Mouse (Mus musculus): ENCODE measurements at regions not wholly inside any gene's neighbourhood (a gene's known extent, or its start where the extent isn't known, plus 50 kb on each side); places are given as distances from the start of the nearest gene placed in this dataset.

GRCm38 (mm10) chr13:60084290-60084689 lies 92.9 kb downstream of the Gas1 start:
- H3K27ac ChIP-seq (ENCODE audit: insufficient read depth, low read depth, low read length, poor library complexity, severe bottlenecking), result no peak overlapping the region

DNA sequence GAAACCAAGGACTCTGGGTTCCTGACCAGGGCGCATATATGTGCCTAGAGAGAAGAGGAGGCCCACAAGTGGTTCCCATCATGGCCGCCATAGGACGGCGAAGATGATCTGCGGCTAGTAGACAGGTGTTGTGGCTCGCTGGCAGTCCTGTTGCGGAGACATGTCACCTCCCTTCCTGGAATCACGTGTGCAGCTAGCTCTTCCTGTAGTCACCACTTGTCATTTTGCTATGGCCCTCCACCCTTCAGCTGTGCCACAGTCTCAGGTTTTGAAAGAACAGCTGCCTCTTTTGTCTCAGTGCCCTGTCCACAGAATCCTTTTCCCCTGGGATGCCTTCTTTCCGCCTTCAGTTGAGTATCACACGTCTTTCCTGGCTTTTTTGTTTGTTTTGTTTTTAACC lies 97.1 kb downstream of the Gas1 start:
- Histone ChIP-seq H3K4me3 (ENCODE audit: insufficient read depth in 1 of 2, low read depth in 1 of 2, low read length in 2 of 2, poor library complexity in 1 of 2, severe bottlenecking in 1 of 2) (no peak overlapping the region), H3K9ac (ENCODE audit: insufficient read depth, low read depth, low read length, poor library complexity, severe bottlenecking) (no peak overlapping the region), H3K36me3 (ENCODE audit: control insufficient read depth, insufficient read depth, low read length, poor library complexity, severe bottlenecking) (no peaks in the 10 kb centered on the region), H3K9me3 (ENCODE audit: control insufficient read depth, insufficient read depth, low read depth, low read length) (no peaks in the 10 kb centered on the region), H3K4me1 (ENCODE audit: control insufficient read depth in 2 of 2, insufficient read depth in 2 of 2, low read length in 2 of 2, poor library complexity in 1 of 2) (no peaks in the 10 kb centered on the region), H3K27ac (ENCODE audit: insufficient read depth, low read depth, low read length, poor library complexity, severe bottlenecking) (no peak overlapping the region)
- no peak for TF ChIP-seq ZC3H11A (IDR thresholded peaks at IDR 0.05; ENCODE audit: borderline replicate concordance, low read depth, low read length)
- in situ Hi-C loops (cut with MboI; ENCODE audit: low sequenced_read_pairs in 2 of 2, unreplicated experiment in 2 of 2), result no loop called here
- DNase-seq (ENCODE audit: low read depth, low spot score), result no peak

More at GRCm38 (mm10) chr13:60084290-60084689, 92.9 kb downstream of the Gas1 start:
- in situ Hi-C loops (cut with MboI; ENCODE audit: low sequenced_read_pairs in 2 of 2, unreplicated experiment in 2 of 2), result no loop called here
- Histone ChIP-seq H3K4me1 (ENCODE audit: control insufficient read depth in 2 of 2, insufficient read depth in 2 of 2, low read length in 2 of 2, poor library complexity in 1 of 2) (no peaks in the 10 kb centered on the region), H3K4me3 (ENCODE audit: insufficient read depth in 1 of 2, low read depth in 1 of 2, low read length in 2 of 2, poor library complexity in 1 of 2, severe bottlenecking in 1 of 2) (no peak overlapping the region), H3K9me3 (ENCODE audit: control insufficient read depth, insufficient read depth, low read depth, low read length) (no peaks in the 10 kb centered on the region), H3K9ac (ENCODE audit: insufficient read depth, low read depth, low read length, poor library complexity, severe bottlenecking) (no peak overlapping the region), H3K36me3 (ENCODE audit: control insufficient read depth, insufficient read depth, low read length, poor library complexity, severe bottlenecking) (no peaks in the 10 kb centered on the region)
- TF ChIP-seq ZNF384 (IDR thresholded peaks at IDR 0.05; ENCODE audit: low read depth, low read length) (no peak), CHD2 (IDR thresholded peaks at IDR 0.05; ENCODE audit: low read depth, low read length) (no peak), HCFC1 (IDR thresholded peaks at IDR 0.05; ENCODE audit: borderline replicate concordance, insufficient read depth, low read length) (no peak), MAFK (IDR thresholded peaks at IDR 0.05; ENCODE audit: insufficient read depth, low read depth, low read length) (no peak), ZC3H11A (IDR thresholded peaks at IDR 0.05; ENCODE audit: borderline replicate concordance, low read depth, low read length) (no peak)
- no peak for DNase-seq (ENCODE audit: low read depth, low spot score)

- Histone ChIP-seq H3K9me3 (ENCODE audit: control insufficient read depth, insufficient read depth, low read depth, low read length) (no peaks in the 10 kb centered on the region), H3K9ac (ENCODE audit: insufficient read depth, low read depth, low read length, poor library complexity, severe bottlenecking) (no peak overlapping the region), H3K27ac (ENCODE audit: insufficient read depth, low read depth, low read length, poor library complexity, severe bottlenecking) (no peak overlapping the region), H3K4me1 (ENCODE audit: control insufficient read depth in 2 of 2, insufficient read depth in 2 of 2, low read length in 2 of 2, poor library complexity in 1 of 2) (no peaks in the 10 kb centered on the region), H3K36me3 (ENCODE audit: control insufficient read depth, insufficient read depth, low read length, poor library complexity, severe bottlenecking) (no peaks in the 10 kb centered on the region), H3K4me3 (ENCODE audit: insufficient read depth in 1 of 2, low read depth in 1 of 2, low read length in 2 of 2, poor library complexity in 1 of 2, severe bottlenecking in 1 of 2) (no peak overlapping the region)
- DNase-seq (ENCODE audit: low read depth, low spot score), result no peak
- in situ Hi-C loops (cut with MboI; ENCODE audit: low sequenced_read_pairs in 2 of 2, unreplicated experiment in 2 of 2), result no loop called here
- TF ChIP-seq HCFC1 (IDR thresholded peaks at IDR 0.05; ENCODE audit: borderline replicate concordance, insufficient read depth, low read length), result no peak
- TF ChIP-seq CHD2 (IDR thresholded peaks at IDR 0.05; ENCODE audit: low read depth, low read length), result no peak
- TF ChIP-seq MAFK (IDR thresholded peaks at IDR 0.05; ENCODE audit: insufficient read depth, low read depth, low read length), result no peak
- no peak for TF ChIP-seq ZC3H11A (IDR thresholded peaks at IDR 0.05; ENCODE audit: borderline replicate concordance, low read depth, low read length)
- TF ChIP-seq ZNF384 (IDR thresholded peaks at IDR 0.05; ENCODE audit: low read depth, low read length), result no peak
Observed at GRCm38 (mm10) chr13:60078331-60079050, 98.7 kb downstream of the Gas1 start.

- H3K9ac ChIP-seq (ENCODE audit: insufficient read depth, low read depth, low read length, poor library complexity, severe bottlenecking), result no peak overlapping the region
- H3K9me3 ChIP-seq (ENCODE audit: control insufficient read depth, insufficient read depth, low read depth, low read length), result no peaks in the 10 kb centered on the region
- in situ Hi-C loops (cut with MboI; ENCODE audit: low sequenced_read_pairs in 2 of 2, unreplicated experiment in 2 of 2), result no loop called here
- no peak overlapping the region for H3K4me3 ChIP-seq (ENCODE audit: insufficient read depth in 1 of 2, low read depth in 1 of 2, low read length in 2 of 2, poor library complexity in 1 of 2, severe bottlenecking in 1 of 2)
- H3K27ac ChIP-seq (ENCODE audit: insufficient read depth, low read depth, low read length, poor library complexity, severe bottlenecking), result no peak overlapping the region
- no peaks in the 10 kb centered on the region for H3K36me3 ChIP-seq (ENCODE audit: control insufficient read depth, insufficient read depth, low read length, poor library complexity, severe bottlenecking)
- TF ChIP-seq MAFK (IDR thresholded peaks at IDR 0.05; ENCODE audit: insufficient read depth, low read depth, low read length) (no peak), ZNF384 (IDR thresholded peaks at IDR 0.05; ENCODE audit: low read depth, low read length) (no peak), HCFC1 (IDR thresholded peaks at IDR 0.05; ENCODE audit: borderline replicate concordance, insufficient read depth, low read length) (no peak), ZC3H11A (IDR thresholded peaks at IDR 0.05; ENCODE audit: borderline replicate concordance, low read depth, low read length) (no peak)
- DNase-seq (ENCODE audit: low read depth, low spot score), result no peak
- no peaks in the 10 kb centered on the region for H3K4me1 ChIP-seq (ENCODE audit: control insufficient read depth in 2 of 2, insufficient read depth in 2 of 2, low read length in 2 of 2, poor library complexity in 1 of 2)
Observed at GRCm38 (mm10) chr13:60076147-60076800, 100.9 kb downstream of the Gas1 start.
